Mouse (Mus musculus): ENCODE measurements around the gene Gpsm1. TPM values are rescaled to one million over a fixed set of nuclear protein-coding genes. Genes with fewer than 3 reads are reported as not detected.

The Gpsm1 gene
- polyA plus RNA-seq, 1 experiment from 2014 or later = 78.0 TPM

GRCm38 (mm10) chr2:26329402-26329801 lies 14.1 kb downstream of the Gpsm1 start:
- DNase-seq (ENCODE audit: extremely low spot score, low spot score) = no peak
- H3K9me3 ChIP-seq = no peaks in the 10 kb centered on the region
- H3K4me3 ChIP-seq = no peak overlapping the region
- H3K27me3 ChIP-seq (ENCODE audit: poor library complexity, severe bottlenecking) = no peaks in the 10 kb centered on the region
- WGBS = 62% methylated on average over 8 of the region's 8 CpGs
- H3K27ac ChIP-seq = no peak overlapping the region
- peaks cover 83% of the 10 kb centered on the region for H3K36me3 ChIP-seq (replicated peaks)
- H3K4me1 ChIP-seq = 0 out of 2 replicates have a peak, but pooled peaks cover 2% of the 10 kb centered on the region

GRCm38 (mm10) chr2:26330056-26330468 lies 14.7 kb downstream of the Gpsm1 start:
- Histone ChIP-seq H3K27me3 (ENCODE audit: poor library complexity, severe bottlenecking) (no peaks in the 10 kb centered on the region), H3K4me1 (0 out of 2 replicates have a peak, but pooled peaks cover 2% of the 10 kb centered on the region), H3K36me3 (replicated peaks) (peaks cover 77% of the 10 kb centered on the region), H3K9me3 (no peaks in the 10 kb centered on the region), H3K4me3 (no peak overlapping the region), H3K27ac (0 out of 2 replicates have a peak overlapping the region, but pooled peaks have one; percentile 22)
- WGBS = 80% methylated on average over 4 of the region's 4 CpGs
- DNase-seq (ENCODE audit: extremely low spot score, low spot score) = no peak

- Histone ChIP-seq H3K27ac (no peak overlapping the region), H3K9me3 (no peaks in the 10 kb centered on the region), H3K4me1 (0 out of 2 replicates have a peak, but pooled peaks cover 2% of the 10 kb centered on the region), H3K36me3 (replicated peaks) (peaks cover 70% of the 10 kb centered on the region), H3K4me3 (no peak overlapping the region), H3K27me3 (ENCODE audit: poor library complexity, severe bottlenecking) (no peaks in the 10 kb centered on the region)
- no peak for DNase-seq (ENCODE audit: extremely low spot score, low spot score)
- WGBS = 62% methylated on average over 6 of the region's 6 CpGs
Observed at GRCm38 (mm10) chr2:26330702-26331101, 15.4 kb downstream of the Gpsm1 start.

GRCm38 (mm10) chr2:26338302-26339203 lies 23.2 kb downstream of the Gpsm1 start:
- Histone ChIP-seq H3K27me3 (ENCODE audit: poor library complexity, severe bottlenecking) (no peaks in the 10 kb centered on the region), H3K36me3 (replicated peaks) (peaks cover 53% of the 10 kb centered on the region), H3K27ac (no peak overlapping the region), H3K9me3 (no peaks in the 10 kb centered on the region), H3K4me3 (no peak overlapping the region), H3K4me1 (no peaks in the 10 kb centered on the region)
- DNase-seq (ENCODE audit: extremely low spot score, low spot score) = no peak
- WGBS = 92% methylated on average over 9 of the region's 13 CpGs

- 92% methylated on average over 5 of the region's 5 CpGs for WGBS
- Histone ChIP-seq H3K27ac (no peak overlapping the region), H3K27me3 (ENCODE audit: poor library complexity, severe bottlenecking) (no peaks in the 10 kb centered on the region), H3K4me1 (no peaks in the 10 kb centered on the region), H3K9me3 (no peaks in the 10 kb centered on the region), H3K4me3 (no peak overlapping the region), H3K36me3 (replicated peaks) (peaks cover 59% of the 10 kb centered on the region)
- no peak for DNase-seq (ENCODE audit: extremely low spot score, low spot score)
Observed at GRCm38 (mm10) chr2:26339204-26339551, 23.9 kb downstream of the Gpsm1 start.

GRCm38 (mm10) chr2:26341510-26341981 lies 26.2 kb downstream of the Gpsm1 start:
- H3K36me3 ChIP-seq (replicated peaks) = peaks cover 83% of the 10 kb centered on the region
- DNase-seq (ENCODE audit: extremely low spot score, low spot score) = no peak
- no peaks in the 10 kb centered on the region for H3K9me3 ChIP-seq
- WGBS = 94% methylated on average over 2 of the region's 2 CpGs
- H3K27ac ChIP-seq = 0 out of 2 replicates have a peak overlapping the region, but pooled peaks have one; percentile 35
- H3K4me3 ChIP-seq = no peak overlapping the region
- H3K4me1 ChIP-seq = no peaks in the 10 kb centered on the region
- no peaks in the 10 kb centered on the region for H3K27me3 ChIP-seq (ENCODE audit: poor library complexity, severe bottlenecking)

GRCm38 (mm10) chr2:26342044-26342443 lies 26.7 kb downstream of the Gpsm1 start:
- Histone ChIP-seq H3K27ac (0 out of 2 replicates have a peak overlapping the region, but pooled peaks have one; percentile 35), H3K9me3 (no peaks in the 10 kb centered on the region), H3K27me3 (ENCODE audit: poor library complexity, severe bottlenecking) (no peaks in the 10 kb centered on the region), H3K36me3 (replicated peaks) (peaks cover 88% of the 10 kb centered on the region), H3K4me3 (no peak overlapping the region), H3K4me1 (no peaks in the 10 kb centered on the region)
- DNase-seq (ENCODE audit: extremely low spot score, low spot score) = no peak
- 92% methylated on average over 10 of the region's 10 CpGs for whole genome bisulfite sequencing

- Histone ChIP-seq H3K27ac (no peak overlapping the region), H3K36me3 (replicated peaks) (peaks cover 96% of the 10 kb centered on the region), H3K4me3 (no peak overlapping the region), H3K27me3 (ENCODE audit: poor library complexity, severe bottlenecking) (no peaks in the 10 kb centered on the region), H3K4me1 (no peaks in the 10 kb centered on the region), H3K9me3 (no peaks in the 10 kb centered on the region)
- 79% methylated on average over 11 of the region's 11 CpGs for WGBS
- no peak for DNase-seq (ENCODE audit: extremely low spot score, low spot score)
Observed at GRCm38 (mm10) chr2:26342609-26343490, 27.5 kb downstream of the Gpsm1 start.

- H3K4me1 ChIP-seq = peaks cover 33% of the 10 kb centered on the region
- no peaks in the 10 kb centered on the region for H3K27me3 ChIP-seq (ENCODE audit: poor library complexity, severe bottlenecking)
- H3K4me3 ChIP-seq = no peak overlapping the region
- no peaks in the 10 kb centered on the region for H3K9me3 ChIP-seq
- 78% methylated on average over 6 of the region's 6 CpGs for WGBS
- no peak for DNase-seq (ENCODE audit: extremely low spot score, low spot score)
- H3K27ac ChIP-seq = no peak overlapping the region
- peaks cover 72% of the 10 kb centered on the region for H3K36me3 ChIP-seq (replicated peaks)
Observed at GRCm38 (mm10) chr2:26348241-26348640, 32.9 kb downstream of the Gpsm1 start.

GRCm38 (mm10) chr2:26351358-26352290 lies 36.3 kb downstream of the Gpsm1 start, which contains the start of gene Dnlz:
Gene Dnlz (minus strand): TSS chr2:26352110.
- WGBS = 3% methylated on average over 62 of the region's 62 CpGs

GRCm38 (mm10) chr2:26352291-26352910 lies 37.1 kb downstream of the Gpsm1 start:
- Histone ChIP-seq H3K4me1 (peaks cover 38% of the 10 kb centered on the region), H3K4me3 (peak overlapping the region; percentile 86), H3K9me3 (no peaks in the 10 kb centered on the region), H3K27ac (peak overlapping the region; percentile 97), H3K36me3 (replicated peaks) (peaks cover 31% of the 10 kb centered on the region), H3K27me3 (ENCODE audit: poor library complexity, severe bottlenecking) (no peaks in the 10 kb centered on the region)
- DNase-seq (ENCODE audit: extremely low spot score, low spot score) = no peak
- 3% methylated on average over 36 of the region's 36 CpGs for WGBS

More at GRCm38 (mm10) chr2:26351358-26352290, 36.3 kb downstream of the Gpsm1 start, which contains the start of gene Dnlz:
- Histone ChIP-seq H3K27me3 (ENCODE audit: poor library complexity, severe bottlenecking) (no peaks in the 10 kb centered on the region), H3K36me3 (replicated peaks) (peaks cover 38% of the 10 kb centered on the region), H3K9me3 (no peaks in the 10 kb centered on the region), H3K4me1 (peaks cover 35% of the 10 kb centered on the region), H3K4me3 (peak within 1 kb of the TSS; percentile 86), H3K27ac (peak within 1 kb of the TSS; percentile 97)
- peak; percentile 91 for DNase-seq (ENCODE audit: extremely low spot score, low spot score)
